Mouse (Mus musculus) bone marrow, adult 2 months (tissue): ENCODE results near the gene Gja4.

ENCODE experiments used
- CTCF ChIP-seq: fragments of 200-500 bp; IDR thresholded peaks from 2 replicates; pipeline ENCODE4 v1.5.1; 2011; ENCODE audit warnings: low read length, control low read depth; ENCODE audit not compliant: control insufficient read depth, insufficient read depth
- POLR2A ChIP-seq: fragments of 200-500 bp; IDR thresholded peaks from 2 replicates; pipeline ENCODE4 v1.6.1; 2011; ENCODE audit warnings: low read depth, mild to moderate bottlenecking, control low read depth, low read length, borderline replicate concordance; ENCODE audit not compliant: control insufficient read depth

DNA sequence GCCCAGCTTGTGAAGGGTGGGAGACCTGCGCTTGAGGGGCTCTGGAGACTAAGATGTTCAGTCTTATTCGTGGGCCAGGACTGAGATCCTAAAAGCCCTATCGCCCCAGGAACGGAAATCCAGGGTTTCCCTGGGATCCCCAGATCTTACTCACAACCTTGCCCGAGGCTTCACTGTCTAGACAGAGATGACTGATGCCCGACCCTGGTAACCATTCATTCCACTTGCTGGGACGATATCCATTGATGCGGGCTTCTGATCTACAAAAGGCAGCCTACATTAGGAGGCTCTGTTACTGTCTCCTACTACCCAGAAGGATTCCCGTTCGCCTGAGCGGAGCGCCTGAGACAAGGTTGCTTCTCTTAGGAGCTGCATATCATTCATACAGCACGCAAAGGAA is 17.3 kb upstream of the Gja4 start:
- no peak for TF ChIP-seq CTCF
- no peak for TF ChIP-seq POLR2A
